Mouse (Mus musculus) hindbrain, embryonic 15.5 days (tissue): ENCODE results near the gene Kcnj11. TPM values are rescaled to one million over a fixed set of nuclear protein-coding genes. Genes with fewer than 3 reads are reported as not detected.

Source experiments
- ATAC-seq: fragments of 200-750 bp; cut with Nextera tagmentation; 2 replicates; pipeline ENCODE4 v1.8.0; 2017; ENCODE audit warnings: low read depth, moderate number of reproducible peaks, moderate TSS enrichment; ENCODE audit not compliant: low FRiP score
- H3K27ac ChIP-seq: fragments of 300-500 bp; sonication (generic); replicated peaks from 2 replicates; pipeline ENCODE4 v1.5.1; 2015; ENCODE audit warnings: mild to moderate bottlenecking, inconsistent platforms
- H3K27me3 ChIP-seq: fragments of 300-500 bp; sonication (generic); 2 replicates; pipeline ENCODE4 v1.6.1; 2015; ENCODE audit warnings: control low read depth, inconsistent platforms
- H3K36me3 ChIP-seq: fragments of 300-500 bp; sonication (generic); 2 replicates; pipeline ENCODE4 v1.6.1; 2015; ENCODE audit warnings: control low read depth, inconsistent platforms
- H3K4me1 ChIP-seq: fragments of 300-500 bp; sonication (generic); replicated peaks from 2 replicates; pipeline ENCODE4 v1.6.1; 2015; ENCODE audit warnings: control low read depth, inconsistent platforms
- H3K4me2 ChIP-seq: fragments of 300-500 bp; sonication (generic); 2 replicates; pipeline ENCODE4 v1.6.1; 2015; ENCODE audit warnings: moderate library complexity, mild to moderate bottlenecking, inconsistent platforms
- H3K4me3 ChIP-seq: fragments of 300-500 bp; sonication (generic); 2 replicates; pipeline ENCODE4 v1.5.1; 2015; ENCODE audit warnings: mild to moderate bottlenecking, inconsistent platforms
- H3K9ac ChIP-seq: fragments of 300-500 bp; sonication (generic); 2 replicates; pipeline ENCODE4 v1.6.1; 2015; ENCODE audit warnings: inconsistent platforms
- H3K9me3 ChIP-seq: fragments of 300-500 bp; sonication (generic); 2 replicates; pipeline ENCODE4 v1.6.1; 2016; ENCODE audit warnings: control low read depth, inconsistent platforms
- WGBS: fragments of 180-500 bp; shearing (Covaris S2); methylation state at CpG from one replicate; pipeline ENCODE4 v1.1.7; 2015; 5-methylcytosine and 5-hydroxymethylcytosine counted together
- polyA plus RNA-seq: library from polyadenylated mRNA; unstranded; fragments of >200 nt; fragmentation: Nextera tagmentation; extraction: Ambion mirVana; gene quantifications from 2 replicates; pipeline ENCODE4 v1.2.1, GENCODE M21; 2015

The Kcnj11 gene
- polyA plus RNA-seq, 1 experiment from 2014 or later = 3.3 TPM

DNA sequence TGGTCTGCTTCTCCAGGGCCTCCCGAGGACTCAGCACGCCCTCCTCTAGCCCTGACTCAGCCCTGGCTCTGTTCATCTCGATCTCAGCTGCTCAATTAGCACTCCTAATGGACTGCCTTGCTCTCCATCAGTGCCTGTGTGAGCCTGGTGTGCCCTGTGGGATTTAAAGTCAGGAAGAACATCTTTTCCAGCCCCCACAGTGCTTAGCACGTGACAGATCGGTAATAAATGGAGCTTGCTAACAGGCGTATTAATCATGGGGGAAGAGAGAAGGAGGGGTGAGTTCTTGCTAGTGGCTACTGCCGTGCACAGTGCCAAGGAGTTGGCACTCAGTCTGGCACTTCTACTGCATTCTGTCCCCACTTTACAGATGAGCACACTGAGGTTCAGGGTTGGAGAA is 27.6 kb upstream of the Kcnj11 start:
- no peak overlapping the region for H3K4me3 ChIP-seq
- no peak overlapping the region for H3K27ac ChIP-seq
- no peaks in the 10 kb centered on the region for H3K9me3 ChIP-seq
- peaks cover 38% of the 10 kb centered on the region for H3K4me1 ChIP-seq
- WGBS = 20% methylated on average over 7 of the region's 7 CpGs
- H3K36me3 ChIP-seq = no peaks in the 10 kb centered on the region
- H3K27me3 ChIP-seq = no peaks in the 10 kb centered on the region
- no peak overlapping the region for H3K9ac ChIP-seq
- H3K4me2 ChIP-seq = no peak overlapping the region
- ATAC-seq = peak; percentile 60; the same call in 1 of the 2 replicates

GRCm38 (mm10) chr7:46125340-46125739 is 24.8 kb upstream of the Kcnj11 start:
- Histone ChIP-seq H3K36me3 (no peaks in the 10 kb centered on the region), H3K4me2 (no peak overlapping the region), H3K4me1 (peaks cover 25% of the 10 kb centered on the region), H3K27me3 (no peaks in the 10 kb centered on the region), H3K4me3 (no peak overlapping the region), H3K9me3 (peaks cover 4% of the 10 kb centered on the region; the same call in 1 of the 2 replicates), H3K9ac (no peak overlapping the region), H3K27ac (no peak overlapping the region)
- WGBS = 78% methylated on average over 11 of the region's 11 CpGs
- ATAC-seq = no peak

DNA sequence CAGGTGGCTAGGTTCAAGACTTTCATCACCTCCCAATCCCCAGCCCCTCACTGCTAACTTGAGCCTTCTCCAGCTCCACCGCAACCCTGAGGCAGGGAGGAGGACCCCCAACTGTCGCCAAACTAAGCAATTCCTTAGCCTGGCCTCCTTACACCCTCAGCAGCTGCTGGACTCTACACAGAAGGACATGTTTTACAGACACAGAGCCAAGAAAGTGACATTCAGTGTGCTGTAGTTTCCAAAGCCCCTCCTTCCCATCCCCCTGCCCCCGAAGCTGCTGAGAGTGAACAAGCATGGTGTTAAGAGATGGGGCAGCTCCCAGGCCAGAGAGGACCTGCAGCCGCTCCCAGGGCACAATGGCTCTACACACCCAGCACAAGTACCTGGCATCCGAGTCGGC is 23.9 kb upstream of the Kcnj11 start:
- Histone ChIP-seq H3K4me3 (no peak overlapping the region), H3K36me3 (no peaks in the 10 kb centered on the region), H3K4me2 (no peak overlapping the region), H3K9me3 (peaks cover 4% of the 10 kb centered on the region; the same call in 1 of the 2 replicates), H3K27ac (no peak overlapping the region), H3K27me3 (no peaks in the 10 kb centered on the region), H3K9ac (no peak overlapping the region), H3K4me1 (peaks cover 20% of the 10 kb centered on the region)
- ATAC-seq = no peak
- 65% methylated on average over 6 of the region's 6 CpGs for WGBS

DNA sequence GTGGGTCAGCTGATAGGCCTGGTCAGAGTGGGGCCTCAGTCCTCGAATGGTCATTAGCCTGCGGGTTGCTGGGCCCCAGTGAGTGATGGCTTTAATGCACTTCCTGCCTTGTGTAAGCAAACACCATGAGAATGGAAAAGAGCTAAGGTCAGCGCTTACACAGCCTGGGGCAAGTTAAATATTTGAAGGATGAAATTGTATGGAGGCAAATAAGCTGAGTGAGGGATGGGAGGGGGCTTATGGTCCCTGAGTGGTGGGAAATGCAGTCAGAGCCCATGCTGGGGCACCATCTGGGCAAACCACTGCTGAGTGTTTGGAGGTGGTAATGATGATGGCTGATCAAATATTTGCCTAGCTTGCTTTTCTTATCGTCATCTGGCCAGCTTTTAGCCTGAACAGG is 22.4 kb upstream of the Kcnj11 start:
- no peaks in the 10 kb centered on the region for H3K36me3 ChIP-seq
- peaks cover 4% of the 10 kb centered on the region; the same call in 1 of the 2 replicates for H3K9me3 ChIP-seq
- H3K4me2 ChIP-seq = no peak overlapping the region
- H3K27ac ChIP-seq = no peak overlapping the region
- WGBS = 45% methylated on average over 4 of the region's 4 CpGs
- H3K4me3 ChIP-seq = no peak overlapping the region
- H3K27me3 ChIP-seq = no peaks in the 10 kb centered on the region
- H3K9ac ChIP-seq = no peak overlapping the region
- H3K4me1 ChIP-seq = 0 out of 2 replicates have a peak, but pooled peaks cover 10% of the 10 kb centered on the region
- ATAC-seq = peak; percentile 33; the same call in 1 of the 2 replicates

GRCm38 (mm10) chr7:46117035-46117434 is 16.5 kb upstream of the Kcnj11 start:
- Histone ChIP-seq H3K9me3 (no peaks in the 10 kb centered on the region), H3K4me3 (no peak overlapping the region), H3K27ac (no peak overlapping the region), H3K27me3 (no peaks in the 10 kb centered on the region), H3K36me3 (no peaks in the 10 kb centered on the region; the same call in 1 of the 2 replicates), H3K9ac (no peak overlapping the region), H3K4me1 (peaks cover 22% of the 10 kb centered on the region), H3K4me2 (no peak overlapping the region)
- no peak for ATAC-seq
- 94% methylated on average over 16 of the region's 16 CpGs for WGBS

- H3K4me2 ChIP-seq = no peak overlapping the region
- no peak for ATAC-seq
- H3K9me3 ChIP-seq = no peaks in the 10 kb centered on the region
- H3K27ac ChIP-seq = no peak overlapping the region
- H3K27me3 ChIP-seq = no peaks in the 10 kb centered on the region
- H3K36me3 ChIP-seq = no peaks in the 10 kb centered on the region; the same call in 1 of the 2 replicates
- no peak overlapping the region for H3K9ac ChIP-seq
- H3K4me3 ChIP-seq = no peak overlapping the region
- WGBS = 63% methylated on average over 10 of the region's 10 CpGs
- H3K4me1 ChIP-seq = peaks cover 22% of the 10 kb centered on the region
Observed at GRCm38 (mm10) chr7:46116118-46116581, 15.6 kb upstream of the Kcnj11 start.

DNA sequence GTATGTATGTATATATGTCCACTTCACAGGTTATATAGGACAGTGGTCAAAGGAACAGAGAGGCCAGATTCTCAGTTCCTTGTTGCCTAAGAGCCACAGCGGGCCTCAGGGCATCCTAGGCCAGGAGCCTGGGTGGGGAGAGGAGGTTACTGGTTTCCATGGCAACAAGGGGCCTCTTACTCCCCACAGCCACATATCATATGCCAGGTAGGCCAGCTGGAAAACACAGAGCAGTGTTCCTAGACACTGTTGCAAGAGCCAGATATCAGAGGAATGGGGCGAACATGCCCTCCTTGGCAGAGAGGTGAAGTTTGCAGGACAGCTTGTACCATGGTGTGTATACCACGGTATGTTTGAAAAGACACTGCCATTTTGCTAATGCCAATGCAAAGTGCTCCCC is 12.9 kb upstream of the Kcnj11 start:
- Histone ChIP-seq H3K27me3 (no peaks in the 10 kb centered on the region), H3K36me3 (no peaks in the 10 kb centered on the region; the same call in 1 of the 2 replicates), H3K4me2 (no peak overlapping the region), H3K4me3 (no peak overlapping the region), H3K9ac (no peak overlapping the region), H3K27ac (peak overlapping the region; percentile 32), H3K9me3 (no peaks in the 10 kb centered on the region), H3K4me1 (peaks cover 22% of the 10 kb centered on the region)
- peak; percentile 25; the same call in 1 of the 2 replicates for ATAC-seq
- WGBS = 41% methylated on average over 3 of the region's 3 CpGs

DNA sequence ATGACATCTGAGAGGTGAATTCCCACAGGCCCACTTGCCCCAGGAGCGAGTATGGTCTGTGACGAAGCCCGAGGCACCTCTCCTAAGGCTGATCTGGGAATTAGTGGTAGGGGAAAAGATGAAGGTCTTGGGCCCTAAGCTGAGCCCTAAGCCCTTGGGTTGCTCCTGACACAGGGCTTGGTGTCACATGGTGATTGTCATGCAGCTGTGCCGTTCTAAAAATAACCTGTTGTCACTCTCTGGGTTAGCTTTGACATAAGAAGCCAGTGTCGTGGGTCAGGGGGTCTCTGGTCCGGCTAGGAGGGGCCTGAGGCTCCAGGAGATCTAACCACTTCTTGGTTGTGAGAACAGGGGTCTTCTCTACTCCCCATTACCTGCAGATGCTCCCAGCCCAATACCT is 11.4 kb upstream of the Kcnj11 start:
- peaks cover 22% of the 10 kb centered on the region for H3K4me1 ChIP-seq
- no peak for ATAC-seq
- 75% methylated on average over 6 of the region's 6 CpGs for WGBS

GRCm38 (mm10) chr7:46111212-46111817 is 10.8 kb upstream of the Kcnj11 start:
- peaks cover 22% of the 10 kb centered on the region for H3K4me1 ChIP-seq
- ATAC-seq = no peak

More for the DNA sequence above, 11.4 kb upstream of the Kcnj11 start:
- no peaks in the 10 kb centered on the region for H3K36me3 ChIP-seq
- no peak overlapping the region for H3K4me2 ChIP-seq
- H3K9ac ChIP-seq = no peak overlapping the region
- no peaks in the 10 kb centered on the region for H3K27me3 ChIP-seq
- no peaks in the 10 kb centered on the region for H3K9me3 ChIP-seq
- H3K4me3 ChIP-seq = no peak overlapping the region
- no peak overlapping the region for H3K27ac ChIP-seq

GRCm38 (mm10) chr7:46110079-46110478 is 9.5 kb upstream of the Kcnj11 start:
- Histone ChIP-seq H3K9ac (no peak overlapping the region), H3K27ac (no peak overlapping the region), H3K36me3 (no peaks in the 10 kb centered on the region), H3K27me3 (no peaks in the 10 kb centered on the region), H3K9me3 (no peaks in the 10 kb centered on the region), H3K4me2 (no peak overlapping the region), H3K4me3 (no peak overlapping the region), H3K4me1 (peaks cover 23% of the 10 kb centered on the region)
- no peak for ATAC-seq
- 76% methylated on average over 3 of the region's 3 CpGs for WGBS

More at GRCm38 (mm10) chr7:46111212-46111817, 10.8 kb upstream of the Kcnj11 start:
- Histone ChIP-seq H3K27me3 (no peaks in the 10 kb centered on the region), H3K27ac (no peak overlapping the region), H3K4me2 (no peak overlapping the region), H3K4me3 (no peak overlapping the region), H3K9ac (no peak overlapping the region), H3K36me3 (no peaks in the 10 kb centered on the region), H3K9me3 (no peaks in the 10 kb centered on the region)
- 82% methylated on average over 15 of the region's 15 CpGs for WGBS

GRCm38 (mm10) chr7:46105484-46105883 is 4.9 kb upstream of the Kcnj11 start:
- Histone ChIP-seq H3K27ac (no peak overlapping the region), H3K4me1 (peaks cover 24% of the 10 kb centered on the region), H3K4me2 (no peak overlapping the region), H3K27me3 (no peaks in the 10 kb centered on the region), H3K9me3 (no peaks in the 10 kb centered on the region), H3K9ac (no peak overlapping the region), H3K36me3 (no peaks in the 10 kb centered on the region), H3K4me3 (no peak overlapping the region)
- ATAC-seq = no peak
- WGBS = 83% methylated on average over 7 of the region's 7 CpGs

GRCm38 (mm10) chr7:46104256-46104915 is 3.8 kb upstream of the Kcnj11 start:
- 58% methylated on average over 27 of the region's 27 CpGs for whole genome bisulfite sequencing
- no peak for ATAC-seq

More at GRCm38 (mm10) chr7:46104256-46104915, 3.8 kb upstream of the Kcnj11 start:
- no peaks in the 10 kb centered on the region for H3K36me3 ChIP-seq
- H3K4me1 ChIP-seq = peaks cover 29% of the 10 kb centered on the region
- H3K4me2 ChIP-seq = 0 out of 2 replicates have a peak overlapping the region, but pooled peaks have one; percentile 2
- no peak overlapping the region for H3K9ac ChIP-seq
- peak overlapping the region; percentile 40 for H3K27ac ChIP-seq
- H3K4me3 ChIP-seq = no peak overlapping the region
- no peaks in the 10 kb centered on the region for H3K27me3 ChIP-seq
- H3K9me3 ChIP-seq = no peaks in the 10 kb centered on the region
